Mouse (Mus musculus) thymus, postnatal 36 days (tissue): Measurements from ENCODE around the gene Epyc.
"Not testable (repeated sequence)": the region's sequence is repeated elsewhere in the genome, so short reads cannot be mapped to it uniquely, and the experiment has no call there.

Experiments
- DNase-seq, 2 experiments: peaks; one replicate each; pipeline ENCODE4 v3.0.0; 2022; ENCODE audit warnings: mixed read lengths in 2 of 2

The Epyc gene

GRCm38 (mm10) chr10:97715289-97715906 is 71.5 kb downstream of the Epyc start:
- DNase-seq = no peak

GRCm38 (mm10) chr10:97717233-97717632 is 73.4 kb downstream of the Epyc start:
- no peak for DNase-seq

- no peak for DNase-seq
Measured at GRCm38 (mm10) chr10:97718021-97718420, 74.2 kb downstream of the Epyc start.

GRCm38 (mm10) chr10:97720625-97721024 is 76.8 kb downstream of the Epyc start:
- DNase-seq = no peak

GRCm38 (mm10) chr10:97722709-97723108 is 78.8 kb downstream of the Epyc start:
- DNase-seq = no peak

GRCm38 (mm10) chr10:97725929-97726328 is 82.1 kb downstream of the Epyc start:
- no peak for DNase-seq

GRCm38 (mm10) chr10:97726655-97727054 is 82.8 kb downstream of the Epyc start, which contains the start of gene C030005K15Rik:
Gene C030005K15Rik (minus strand): TSS chr10:97726755.
- not testable (repeated sequence) for DNase-seq
